Comparison of ENCODE assay signal across 22 mouse cellular contexts in the genomic region with DNA sequence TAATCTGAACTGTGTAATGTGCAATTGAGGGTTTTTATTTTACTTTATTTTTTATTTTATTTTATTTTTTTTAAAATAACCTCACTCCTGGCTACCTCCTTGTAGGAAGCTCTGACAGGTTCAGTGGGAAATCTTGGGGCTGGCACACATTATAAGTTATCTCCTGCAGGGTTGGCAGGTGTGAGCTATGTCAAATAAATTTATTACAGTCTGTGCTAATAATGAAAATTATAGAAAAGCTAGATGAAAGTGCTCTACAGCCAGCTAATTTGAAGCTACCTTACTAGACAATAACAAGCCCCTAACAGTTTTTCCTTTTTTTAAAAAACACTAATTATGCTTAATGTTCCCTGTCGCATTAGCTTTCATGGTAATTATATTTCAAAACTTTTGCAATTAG.
DNase-seq lines count a peak whose midpoint lies in the region; ATAC-seq lines count a peak whose summit lies in the region.
"Had no signal": no experiment of that assay in that cellular context is flagged by ENCODE, and none has a peak within 500 bp of the region (broad histone marks: within the 10 kb centered on the region; RNA-seq: fewer than 3 reads in every experiment).

No protein-coding gene starts in this region.

- no peaks in the 10 kb centered on the region for H3K9me3 ChIP-seq in neural tube, embryonic 13.5 days
- H3K9me3 ChIP-seq in neural tube, embryonic 15.5 days (replicated peaks) = no peaks in the 10 kb centered on the region
- no peaks in the 10 kb centered on the region for H3K9me3 ChIP-seq in forebrain, embryonic 13.5 days (replicated peaks)
- H3K9me3 ChIP-seq in midbrain, embryonic 14.5 days (ENCODE audit: control insufficient read depth, low read length) = no peaks in the 10 kb centered on the region
- H3K9me3 ChIP-seq: limb, embryonic 13.5 days; lung, embryonic 15.5 days; neural tube, embryonic 12.5 days had no signal

- no peak overlapping the region for H3K27ac ChIP-seq in neural tube, embryonic 13.5 days (replicated peaks)
- no peak overlapping the region for H3K27ac ChIP-seq in neural tube, embryonic 15.5 days (replicated peaks)
- H3K27ac ChIP-seq in forebrain, embryonic 13.5 days = no peak overlapping the region
- no peak overlapping the region for H3K27ac ChIP-seq in midbrain, embryonic 14.5 days (replicated peaks; ENCODE audit: low read depth, low read length)
- H3K27ac ChIP-seq: limb, embryonic 13.5 days; lung, embryonic 15.5 days; neural tube, embryonic 12.5 days had no signal

- no peak overlapping the region for H3K4me2 ChIP-seq in neural tube, embryonic 13.5 days
- H3K4me2 ChIP-seq in neural tube, embryonic 15.5 days = no peak overlapping the region
- no peak overlapping the region for H3K4me2 ChIP-seq in forebrain, embryonic 13.5 days
- H3K4me2 ChIP-seq in midbrain, embryonic 14.5 days (ENCODE audit: low read length) = no peak overlapping the region
- H3K4me2 ChIP-seq: limb, embryonic 13.5 days; liver, embryonic 11.5 days; lung, embryonic 15.5 days; midbrain, embryonic 11.5 days; neural tube, embryonic 12.5 days had no signal

- H3K27me3 ChIP-seq in neural tube, embryonic 13.5 days = no peaks in the 10 kb centered on the region
- H3K27me3 ChIP-seq in neural tube, embryonic 15.5 days (replicated peaks) = no peaks in the 10 kb centered on the region
- no peaks in the 10 kb centered on the region for H3K27me3 ChIP-seq in forebrain, embryonic 13.5 days
- no peaks in the 10 kb centered on the region for H3K27me3 ChIP-seq in midbrain, embryonic 14.5 days (ENCODE audit: control insufficient read depth, insufficient read depth, low read length)
- H3K27me3 ChIP-seq: limb, embryonic 13.5 days; lung, embryonic 15.5 days; neural tube, embryonic 12.5 days had no signal

- H3K4me1 ChIP-seq in neural tube, embryonic 13.5 days (replicated peaks) = peaks cover 5% of the 10 kb centered on the region
- H3K4me1 ChIP-seq in neural tube, embryonic 15.5 days = peaks cover 4% of the 10 kb centered on the region
- H3K4me1 ChIP-seq in forebrain, embryonic 13.5 days = peaks cover 14% of the 10 kb centered on the region
- H3K4me1 ChIP-seq in midbrain, embryonic 14.5 days (ENCODE audit: control insufficient read depth, insufficient read depth, low read length) = no peaks in the 10 kb centered on the region
- H3K4me1 ChIP-seq: limb, embryonic 13.5 days; lung, embryonic 15.5 days; neural tube, embryonic 12.5 days had no signal

- no peak overlapping the region for H3K4me3 ChIP-seq in neural tube, embryonic 13.5 days
- no peak overlapping the region for H3K4me3 ChIP-seq in neural tube, embryonic 15.5 days (replicated peaks)
- no peak overlapping the region for H3K4me3 ChIP-seq in forebrain, embryonic 13.5 days
- no peak overlapping the region for H3K4me3 ChIP-seq in midbrain, embryonic 14.5 days (replicated peaks; ENCODE audit: low read depth, low read length)
- H3K4me3 ChIP-seq: erythroblast, embryonic 14.5 days; limb, embryonic 13.5 days; lung, embryonic 15.5 days; myocyte; neural tube, embryonic 12.5 days had no signal

- H3K9ac ChIP-seq in neural tube, embryonic 13.5 days = no peak overlapping the region
- no peak overlapping the region for H3K9ac ChIP-seq in neural tube, embryonic 15.5 days (replicated peaks)
- no peak overlapping the region for H3K9ac ChIP-seq in forebrain, embryonic 13.5 days
- H3K9ac ChIP-seq in midbrain, embryonic 14.5 days (replicated peaks; ENCODE audit: low read length) = no peak overlapping the region
- H3K9ac ChIP-seq: limb, embryonic 13.5 days; lung, embryonic 15.5 days; neural tube, embryonic 12.5 days had no signal

- peak; percentile 8 to 17 for DNase-seq in cerebellum, adult 18-20 months
- no peak for DNase-seq in cerebellum, adult 8-10 months
- no peak for DNase-seq in thymus, postnatal 4 days
- no peak for DNase-seq in midbrain, embryonic 14.5 days
- DNase-seq in adrenal gland, postnatal 14 days = no peak
- DNase-seq: adrenal gland, postnatal 10 days; gastrocnemius, postnatal 14 days; heart, postnatal 14 days; kidney, adult 9 months; kidney, postnatal 10 days had no signal

- 0 out of 2 replicates have a peak, but pooled peaks have one; percentile 11 for ATAC-seq in neural tube, embryonic 13.5 days (ENCODE audit: low read depth)
- no peak for ATAC-seq in neural tube, embryonic 15.5 days (ENCODE audit: low FRiP score)
- ATAC-seq in forebrain, embryonic 13.5 days = peak; percentile 33; the same call in 1 of the 2 replicates
- no peak for ATAC-seq in midbrain, embryonic 14.5 days (ENCODE audit: low FRiP score, low TSS enrichment)
- ATAC-seq: intestine, postnatal 0 days; Patski had no signal

- no peaks in the 10 kb centered on the region for H3K36me3 ChIP-seq in neural tube, embryonic 13.5 days
- no peaks in the 10 kb centered on the region for H3K36me3 ChIP-seq in neural tube, embryonic 15.5 days
- no peaks in the 10 kb centered on the region for H3K36me3 ChIP-seq in forebrain, embryonic 13.5 days (ENCODE audit: poor library complexity, severe bottlenecking)
- H3K36me3 ChIP-seq in midbrain, embryonic 14.5 days (ENCODE audit: control insufficient read depth, insufficient read depth, low read length) = no peaks in the 10 kb centered on the region
- H3K36me3 ChIP-seq: limb, embryonic 13.5 days; lung, embryonic 15.5 days; neural tube, embryonic 12.5 days had no signal

- 72% methylated on average over 1 of the region's 1 CpGs for WGBS in neural tube, embryonic 13.5 days
- 70% methylated on average over 1 of the region's 1 CpGs for WGBS in neural tube, embryonic 15.5 days
- WGBS in forebrain, embryonic 13.5 days = 49% methylated on average over 1 of the region's 1 CpGs
- 82% methylated on average over 1 of the region's 1 CpGs for WGBS in midbrain, embryonic 14.5 days

Comparison
In these comparisons a context has a peak if more than half of its experiments do, and no peak if none do; other contexts are left out.
1. DNase-seq: peak in cerebellum, adult 18-20 months (2 of 2); none in cerebellum, adult 8-10 months (single experiment), thymus, postnatal 4 days (single experiment), midbrain, embryonic 14.5 days (single experiment) and adrenal gland, postnatal 14 days (single experiment).
2. ATAC-seq: peak in neural tube, embryonic 13.5 days (single experiment) and forebrain, embryonic 13.5 days (single experiment); none in neural tube, embryonic 15.5 days (single experiment) and midbrain, embryonic 14.5 days (single experiment).